Mouse (Mus musculus) hindbrain, embryonic 16.5 days (tissue): ENCODE data around the gene Klhdc8b. TPM values are rescaled to one million over a fixed set of nuclear protein-coding genes. Genes with fewer than 3 reads are reported as not detected.

Experiments used
- ATAC-seq: fragments of 200-750 bp; cut with Nextera tagmentation; 2 replicates; pipeline ENCODE4 v1.8.0; 2017; ENCODE audit warnings: moderate TSS enrichment, moderate library complexity
- H3K27ac ChIP-seq: fragments of 300-500 bp; sonication (generic); 2 replicates; pipeline ENCODE4 v1.5.1; 2014; ENCODE audit warnings: low read depth, mild to moderate bottlenecking, control low read depth, low read length, moderate library complexity
- H3K27me3 ChIP-seq: fragments of 300-500 bp; sonication (generic); replicated peaks from 2 replicates; pipeline ENCODE4 v1.6.1; 2014; ENCODE audit warnings: low read length; ENCODE audit not compliant: control insufficient read depth, insufficient read depth
- H3K36me3 ChIP-seq: fragments of 300-500 bp; sonication (generic); 2 replicates; pipeline ENCODE4 v1.6.1; 2014; ENCODE audit warnings: mild to moderate bottlenecking, low read length, moderate library complexity, mixed read lengths; ENCODE audit not compliant: control insufficient read depth, insufficient read depth
- H3K4me1 ChIP-seq: fragments of 300-500 bp; sonication (generic); 2 replicates; pipeline ENCODE4 v1.6.1; 2014; ENCODE audit warnings: low read depth, low read length; ENCODE audit not compliant: control insufficient read depth, insufficient read depth
- H3K4me2 ChIP-seq: fragments of 300-500 bp; sonication (generic); 2 replicates; pipeline ENCODE4 v1.6.1; 2014; ENCODE audit warnings: mild to moderate bottlenecking, low read length, control low read depth, moderate library complexity
- H3K4me3 ChIP-seq: fragments of 300-500 bp; sonication (generic); 2 replicates; pipeline ENCODE4 v1.5.1; 2014; ENCODE audit warnings: mild to moderate bottlenecking, low read length, control low read depth, moderate library complexity
- H3K9ac ChIP-seq: fragments of 300-500 bp; sonication (generic); 2 replicates; pipeline ENCODE4 v1.6.1; 2014; ENCODE audit warnings: low read depth, mild to moderate bottlenecking, control low read depth, low read length, moderate library complexity
- H3K9me3 ChIP-seq: fragments of 300-500 bp; sonication (generic); 2 replicates; pipeline ENCODE4 v1.6.1; 2014; ENCODE audit warnings: mild to moderate bottlenecking, low read length, moderate library complexity; ENCODE audit not compliant: control insufficient read depth
- WGBS: fragments of 180-500 bp; shearing (Covaris S2); extraction: QIAGEN DNeasy Blood & Tissue Kit; methylation state at CpG from one replicate; pipeline ENCODE4 v1.1.7; 2014; 5-methylcytosine and 5-hydroxymethylcytosine counted together
- polyA plus RNA-seq: library from polyadenylated mRNA; unstranded; fragments of >200 nt; fragmentation: Nextera tagmentation; extraction: Ambion mirVana; gene quantifications from 2 replicates; pipeline ENCODE4 v1.2.1, GENCODE M21; 2015

Klhdc8b gene
- polyA plus RNA-seq, 1 experiment from 2014 or later, result 54.8 TPM

GRCm38 (mm10) chr9:108469845-108470244, 8.5 kb upstream of the Klhdc8b start:
- Histone ChIP-seq H3K27me3 (no peaks in the 10 kb centered on the region), H3K9ac (no peak overlapping the region), H3K9me3 (no peaks in the 10 kb centered on the region), H3K4me1 (no peaks in the 10 kb centered on the region), H3K4me2 (no peak overlapping the region), H3K36me3 (peaks cover 5% of the 10 kb centered on the region), H3K27ac (no peak overlapping the region), H3K4me3 (no peak overlapping the region)
- no peak for ATAC-seq
- 74% methylated on average over 4 of the region's 4 CpGs for WGBS

DNA sequence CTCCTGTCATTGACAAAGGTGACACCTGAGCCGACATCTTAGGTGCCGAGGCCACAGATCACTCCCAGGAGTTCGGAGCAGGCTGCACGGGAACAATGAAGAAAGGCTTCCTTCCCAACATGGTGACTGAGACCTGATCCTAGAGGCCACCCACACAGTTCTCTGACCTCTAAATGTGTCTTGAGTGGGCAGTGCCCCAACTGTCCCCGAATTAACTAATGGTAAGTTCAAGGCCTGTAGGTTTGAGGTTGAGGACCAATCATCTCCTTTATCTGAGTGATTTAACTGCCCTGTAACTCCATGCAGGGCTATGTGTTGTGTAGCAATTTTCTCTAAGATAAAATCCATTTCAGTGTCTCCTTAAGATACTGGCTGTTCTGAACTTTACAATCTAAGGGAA, 8.0 kb upstream of the Klhdc8b start:
- Histone ChIP-seq H3K4me2 (no peak overlapping the region), H3K27me3 (no peaks in the 10 kb centered on the region), H3K36me3 (peaks cover 6% of the 10 kb centered on the region), H3K4me1 (no peaks in the 10 kb centered on the region), H3K9ac (no peak overlapping the region), H3K4me3 (no peak overlapping the region), H3K9me3 (no peaks in the 10 kb centered on the region), H3K27ac (no peak overlapping the region)
- ATAC-seq, result no peak
- 85% methylated on average over 5 of the region's 5 CpGs for WGBS

DNA sequence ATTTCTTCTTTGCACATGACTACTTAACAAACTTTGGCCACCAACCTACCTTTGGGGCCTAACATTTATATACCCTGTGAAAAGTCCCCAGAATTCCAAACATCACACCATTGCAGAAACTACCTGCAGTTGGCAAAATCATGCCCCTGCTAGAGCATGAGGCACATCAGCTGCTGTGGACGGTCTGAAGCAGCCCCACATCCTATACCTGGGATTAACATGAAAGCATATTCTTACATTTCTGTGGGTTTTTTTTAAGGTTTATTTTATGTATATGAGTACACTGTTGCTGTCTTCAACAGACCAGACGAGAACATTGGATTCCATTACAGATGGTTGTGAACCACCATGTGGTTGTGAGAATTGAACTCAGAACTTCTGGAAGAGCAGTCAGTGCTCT, 4.8 kb upstream of the Klhdc8b start:
- H3K9ac ChIP-seq, result no peak overlapping the region
- no peaks in the 10 kb centered on the region for H3K27me3 ChIP-seq
- H3K4me2 ChIP-seq, result no peak overlapping the region
- H3K4me1 ChIP-seq, result peaks cover 11% of the 10 kb centered on the region
- H3K4me3 ChIP-seq, result no peak overlapping the region
- H3K9me3 ChIP-seq, result no peaks in the 10 kb centered on the region
- no peak for ATAC-seq
- H3K36me3 ChIP-seq, result peaks cover 20% of the 10 kb centered on the region
- WGBS, result 93% methylated on average over 2 of the region's 2 CpGs
- H3K27ac ChIP-seq, result no peak overlapping the region

GRCm38 (mm10) chr9:108463713-108464112, 2.3 kb upstream of the Klhdc8b start:
- H3K36me3 ChIP-seq, result peaks cover 20% of the 10 kb centered on the region
- 90% methylated on average over 9 of the region's 9 CpGs for WGBS
- no peak for ATAC-seq

DNA sequence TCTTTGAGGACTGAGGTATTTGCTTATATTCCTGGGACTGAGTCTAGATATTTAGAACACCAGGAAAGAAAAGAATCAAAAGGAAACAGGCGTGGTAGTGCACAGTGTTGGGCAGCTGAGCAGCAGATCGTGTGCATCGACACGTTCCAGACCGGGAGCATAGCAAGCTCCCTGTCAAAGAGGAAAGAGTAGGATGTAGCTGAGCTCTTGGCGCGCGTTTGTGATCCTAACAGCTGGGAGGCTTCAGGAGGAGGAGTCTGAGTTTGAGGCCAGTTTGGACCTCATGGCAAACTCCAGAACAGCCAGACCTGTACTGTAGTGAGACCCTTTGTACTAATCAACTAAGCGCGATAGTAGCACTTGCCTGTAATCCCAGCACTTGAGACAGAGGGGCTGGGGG, 811 bp upstream of the Klhdc8b start:
- Histone ChIP-seq H3K4me3 (no peak overlapping the region), H3K4me2 (no peak overlapping the region), H3K27ac (no peak overlapping the region), H3K27me3 (no peaks in the 10 kb centered on the region), H3K9ac (no peak overlapping the region), H3K4me1 (peaks cover 13% of the 10 kb centered on the region), H3K9me3 (no peaks in the 10 kb centered on the region), H3K36me3 (peaks cover 20% of the 10 kb centered on the region)
- 87% methylated on average over 10 of the region's 10 CpGs for WGBS
- no peak for ATAC-seq

More at GRCm38 (mm10) chr9:108463713-108464112, 2.3 kb upstream of the Klhdc8b start:
- peaks cover 13% of the 10 kb centered on the region for H3K4me1 ChIP-seq
- no peaks in the 10 kb centered on the region for H3K27me3 ChIP-seq
- H3K27ac ChIP-seq, result no peak overlapping the region
- H3K4me3 ChIP-seq, result no peak overlapping the region
- H3K4me2 ChIP-seq, result no peak overlapping the region
- H3K9ac ChIP-seq, result no peak overlapping the region
- no peaks in the 10 kb centered on the region for H3K9me3 ChIP-seq

DNA sequence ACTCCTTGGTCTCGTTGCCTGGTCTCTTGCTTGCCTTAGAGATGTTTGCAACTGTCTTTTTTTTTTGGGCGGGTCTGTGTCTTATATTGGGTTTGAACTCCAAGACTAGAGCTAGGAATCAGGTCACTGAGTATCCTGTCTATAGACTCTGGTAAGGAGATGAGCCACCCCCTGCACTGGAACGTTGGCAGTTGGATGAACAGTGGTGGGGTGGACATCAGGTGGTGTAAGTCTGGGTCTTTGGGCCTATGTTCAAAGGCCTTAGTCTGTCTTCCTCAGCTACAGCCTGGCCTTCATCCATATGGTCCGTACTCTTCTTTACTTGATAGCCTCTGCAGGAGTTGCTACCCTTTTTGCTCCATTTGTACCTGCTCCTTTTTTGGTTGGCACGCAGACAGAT, 294 bp upstream of the Klhdc8b start:
- Histone ChIP-seq H3K4me2 (peak overlapping the region; percentile 97), H3K9ac (no peak overlapping the region), H3K27me3 (no peaks in the 10 kb centered on the region), H3K4me1 (peaks cover 13% of the 10 kb centered on the region), H3K36me3 (peaks cover 20% of the 10 kb centered on the region), H3K9me3 (no peaks in the 10 kb centered on the region), H3K4me3 (peak overlapping the region; percentile 87), H3K27ac (no peak overlapping the region)
- 89% methylated on average over 5 of the region's 5 CpGs for WGBS
- ATAC-seq, result no peak

DNA sequence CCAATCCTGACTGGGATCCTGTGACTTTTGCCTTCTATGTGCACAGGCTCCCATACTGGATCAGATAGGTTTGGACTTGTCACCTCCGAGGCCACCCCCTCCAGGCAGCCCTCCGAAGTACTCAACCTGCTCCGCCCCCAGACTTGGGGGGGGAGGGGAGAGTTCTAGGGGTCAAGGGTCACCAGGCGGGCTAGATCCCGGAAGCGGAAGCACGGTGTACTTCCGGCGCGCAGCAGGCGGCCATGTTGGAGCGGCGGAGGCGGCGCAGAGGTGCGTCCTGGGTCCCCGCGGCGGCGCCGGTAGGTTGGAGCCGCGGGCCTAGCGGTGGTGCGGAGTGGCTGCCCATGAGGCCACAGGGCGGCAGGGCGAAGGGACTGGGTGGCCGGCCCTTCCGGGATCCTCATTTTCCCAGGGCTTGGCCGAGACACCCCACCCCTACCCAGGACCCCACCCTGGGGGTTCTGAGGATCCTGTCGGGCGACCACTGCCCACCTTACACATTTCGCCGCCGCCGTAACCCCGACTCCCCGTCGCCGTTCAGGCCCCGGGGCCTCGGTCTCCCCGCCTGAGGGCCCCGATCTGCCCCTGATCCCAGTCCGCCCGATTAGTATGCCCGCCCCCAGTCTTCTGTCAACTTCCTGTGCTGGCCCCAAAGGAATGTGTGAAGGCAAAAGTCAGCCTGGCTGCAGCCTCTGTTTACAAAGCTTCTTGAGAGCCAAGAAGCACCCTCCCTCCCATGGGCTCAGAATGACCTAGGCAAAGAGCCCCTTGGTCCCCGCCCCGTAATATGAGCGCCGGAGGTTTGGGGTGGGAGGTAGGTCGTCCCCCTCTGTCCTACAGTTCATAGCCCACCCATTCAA, 832 bp downstream of the Klhdc8b start, which contains the start of gene Ccdc71:
TSS of gene Ccdc71 (plus strand) at position 209 of the 860 bp plus-strand sequence.
- no peaks in the 10 kb centered on the region for H3K9me3 ChIP-seq
- peak within 1 kb of the TSS; percentile 97 for H3K4me2 ChIP-seq
- ATAC-seq, result peak; percentile 85
- H3K36me3 ChIP-seq, result peaks cover 19% of the 10 kb centered on the region
- WGBS, result under 1% methylated on average over 46 of the region's 52 CpGs
- no peaks in the 10 kb centered on the region for H3K27me3 ChIP-seq
- H3K27ac ChIP-seq, result peak within 1 kb of the TSS; percentile 88
- H3K4me3 ChIP-seq, result peak within 1 kb of the TSS; percentile 87
- peaks cover 13% of the 10 kb centered on the region for H3K4me1 ChIP-seq
- H3K9ac ChIP-seq, result peak within 1 kb of the TSS; percentile 92

DNA sequence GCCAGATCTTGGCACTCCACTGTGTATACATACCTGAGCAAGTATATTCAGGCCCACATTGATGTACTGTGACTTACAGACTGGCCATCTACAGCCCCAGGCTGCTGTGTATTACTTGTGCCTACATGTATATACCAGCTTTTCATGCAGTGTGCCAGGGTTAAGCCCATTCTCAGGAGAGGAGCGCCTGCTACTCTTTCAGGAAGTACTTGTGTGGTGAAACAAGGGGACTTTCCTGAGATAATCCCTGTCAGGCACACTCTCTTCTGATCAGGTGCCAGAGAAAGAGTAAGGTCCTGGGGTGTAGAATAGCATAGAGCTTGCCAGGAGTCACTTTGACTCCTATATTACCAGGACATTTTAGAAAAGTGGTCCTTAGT, 1.5 kb downstream of the Klhdc8b start:
- Histone ChIP-seq H3K27ac (peak overlapping the region; percentile 88), H3K9ac (peak overlapping the region; percentile 92; the same call in 1 of the 2 replicates), H3K4me3 (peak overlapping the region; percentile 87), H3K9me3 (no peaks in the 10 kb centered on the region), H3K36me3 (peaks cover 17% of the 10 kb centered on the region), H3K4me1 (peaks cover 13% of the 10 kb centered on the region), H3K4me2 (peak overlapping the region; percentile 97), H3K27me3 (no peaks in the 10 kb centered on the region)
- 90% methylated on average over 1 of the region's 1 CpGs for WGBS
- 0 out of 2 replicates have a peak, but pooled peaks have one; percentile 6 for ATAC-seq

DNA sequence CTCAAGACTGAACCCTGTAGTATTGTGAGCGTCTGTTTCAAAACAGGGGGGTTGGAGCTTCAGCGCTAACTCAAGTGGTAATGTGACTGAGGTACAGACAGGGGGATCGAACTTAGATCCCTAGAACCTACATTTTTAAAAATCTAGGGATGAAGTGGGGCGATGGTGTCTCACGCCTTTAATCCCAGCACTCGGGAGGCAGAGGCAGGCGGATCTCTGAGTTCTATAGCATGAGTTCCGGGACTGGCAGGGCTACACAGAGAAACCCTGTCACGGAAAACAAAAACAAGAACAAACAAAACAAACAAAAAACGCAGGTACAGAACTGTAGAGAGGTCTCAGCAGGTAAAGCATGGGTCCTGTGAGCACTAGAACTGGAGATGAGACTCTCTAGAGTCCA, 4.4 kb downstream of the Klhdc8b start:
- 87% methylated on average over 10 of the region's 10 CpGs for WGBS
- Histone ChIP-seq H3K9ac (no peak overlapping the region), H3K27ac (no peak overlapping the region), H3K9me3 (no peaks in the 10 kb centered on the region), H3K4me2 (no peak overlapping the region), H3K36me3 (no peaks in the 10 kb centered on the region), H3K27me3 (no peaks in the 10 kb centered on the region), H3K4me1 (peaks cover 23% of the 10 kb centered on the region), H3K4me3 (no peak overlapping the region)
- no peak for ATAC-seq
